Comparison of ENCODE assay signal across 8 mouse cellular contexts in the genomic region with DNA sequence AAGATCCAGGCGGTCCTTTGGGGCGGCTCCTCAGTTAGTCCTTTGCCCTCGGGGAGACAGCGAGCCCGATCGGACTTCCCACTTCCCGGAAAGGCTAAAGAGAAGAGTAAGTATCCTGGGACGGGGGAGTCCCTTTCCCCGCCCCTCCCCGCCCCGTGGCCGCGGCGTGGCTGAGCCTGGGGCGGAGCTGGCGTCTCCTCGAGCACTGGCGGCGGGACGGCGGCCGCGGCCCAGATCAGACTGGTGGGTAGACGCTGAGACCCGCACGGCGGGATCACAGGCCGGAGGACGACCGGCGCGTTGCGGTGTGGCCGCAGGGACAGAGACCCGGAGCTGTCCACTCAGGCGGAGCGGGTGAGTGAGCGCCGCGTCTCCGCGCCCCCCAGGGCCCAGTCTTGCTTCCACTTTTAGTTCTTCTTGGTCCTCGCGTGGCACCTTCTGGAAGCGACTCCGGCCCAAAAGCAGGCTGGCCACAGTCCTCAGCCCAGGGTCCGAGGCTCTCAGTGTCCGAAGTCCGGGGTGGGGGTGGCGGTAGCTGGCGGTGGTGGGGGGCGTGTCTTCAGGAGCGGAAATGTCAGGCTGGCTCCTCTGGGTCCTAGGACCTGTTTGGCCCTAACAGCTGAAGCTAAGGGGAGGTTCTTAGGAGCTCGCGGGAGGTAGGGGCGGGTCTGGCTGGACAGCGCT. TPM values are rescaled to one million over a fixed set of nuclear protein-coding genes. Genes with fewer than 3 reads are reported as not detected.
A peak's percentile ranks its signal among the peaks of the same experiment; 100 is the strongest.
DNase-seq lines count a peak whose midpoint lies in the region; ATAC-seq and TF ChIP-seq lines count a peak whose summit lies in the region.

A gene (plus strand): TSS at position 205 of the 684 bp plus-strand sequence.

- H3K9me3 ChIP-seq in heart, embryonic 11.5 days (replicated peaks; ENCODE audit: control insufficient read depth, low read length): no peaks in the 10 kb centered on the region
- H3K9me3 ChIP-seq in kidney, embryonic 15.5 days (replicated peaks): no peaks in the 10 kb centered on the region
- no peaks in the 10 kb centered on the region for H3K9me3 ChIP-seq in neural tube, embryonic 14.5 days (ENCODE audit: control insufficient read depth, low read length)

- DNase-seq in CD8-positive naive resting alpha-beta T cell, adult 2 months (ENCODE audit: low read depth in 2 of 2, low spot score in 2 of 2): peak; percentile 25 to 36
- peak; percentile 87 to 90 for DNase-seq in lung, adult 18-20 months

- H3K4me1 ChIP-seq in bone marrow macrophage, adult 2 months (ENCODE audit: control insufficient read depth, insufficient read depth, low read length): peaks cover 64% of the 10 kb centered on the region
- H3K4me1 ChIP-seq in heart, embryonic 11.5 days (ENCODE audit: control insufficient read depth, insufficient read depth, low read length): peaks cover 35% of the 10 kb centered on the region
- peaks cover 22% of the 10 kb centered on the region for H3K4me1 ChIP-seq in kidney, embryonic 15.5 days
- H3K4me1 ChIP-seq in neural tube, embryonic 14.5 days (ENCODE audit: control insufficient read depth, insufficient read depth, low read length): no peaks in the 10 kb centered on the region
- H3K4me1 ChIP-seq in testis, adult 2 months (ENCODE audit: control insufficient read depth, insufficient read depth, low read length): peaks cover 11% of the 10 kb centered on the region

- no peak for TF ChIP-seq CTCF in bone marrow macrophage, adult 2 months (IDR thresholded peaks at IDR 0.05; ENCODE audit: low read depth, low read length)
- no peak for TF ChIP-seq CTCF in testis, adult 2 months (IDR thresholded peaks at IDR 0.05; ENCODE audit: control insufficient read depth, insufficient read depth, insufficient replicate concordance, low read depth, low read length)

- under 1% methylated on average over 57 of the region's 57 CpGs for WGBS in heart, embryonic 11.5 days (ENCODE audit: insufficient replicate concordance)
- under 1% methylated on average over 57 of the region's 57 CpGs for WGBS in kidney, embryonic 15.5 days
- 1% methylated on average over 43 of the region's 57 CpGs for WGBS in neural tube, embryonic 14.5 days

- peak; percentile 88 for ATAC-seq in erythroblast, adult 5-6 weeks (replicated peaks; ENCODE audit: low FRiP score, poor library complexity, severe bottlenecking)
- peak; percentile 91 for ATAC-seq in heart, embryonic 11.5 days (replicated peaks; ENCODE audit: insufficient number of reproducible peaks, low FRiP score, low TSS enrichment)
- peak; percentile 97 for ATAC-seq in kidney, embryonic 15.5 days (replicated peaks; ENCODE audit: low FRiP score)
- peak; percentile 88 for ATAC-seq in neural tube, embryonic 14.5 days (ENCODE audit: low read depth)

- peak within 1 kb of the TSS; percentile 86 for H3K9ac ChIP-seq in heart, embryonic 11.5 days (ENCODE audit: low read depth, low read length)
- H3K9ac ChIP-seq in kidney, embryonic 15.5 days: peak within 1 kb of the TSS; percentile 78
- peak within 1 kb of the TSS; percentile 80 for H3K9ac ChIP-seq in neural tube, embryonic 14.5 days (replicated peaks; ENCODE audit: low read depth, low read length)

- TF ChIP-seq POLR2A in bone marrow macrophage, adult 2 months (IDR thresholded peaks at IDR 0.05; ENCODE audit: borderline replicate concordance, low read depth, low read length): no peak
- TF ChIP-seq POLR2A in testis, adult 2 months (IDR thresholded peaks at IDR 0.05; ENCODE audit: control insufficient read depth, low read depth, low read length): no peak

- H3K27me3 ChIP-seq in heart, embryonic 11.5 days (ENCODE audit: control insufficient read depth, insufficient read depth, low read length): no peaks in the 10 kb centered on the region; the same call in 1 of the 2 replicates
- no peaks in the 10 kb centered on the region for H3K27me3 ChIP-seq in kidney, embryonic 15.5 days
- no peaks in the 10 kb centered on the region for H3K27me3 ChIP-seq in neural tube, embryonic 14.5 days (ENCODE audit: control insufficient read depth, insufficient read depth, low read length)
- H3K27me3 ChIP-seq in testis, adult 2 months (ENCODE audit: control insufficient read depth, insufficient read depth, low read length): no peaks in the 10 kb centered on the region

- peak within 1 kb of the TSS; percentile 94 for H3K27ac ChIP-seq in bone marrow macrophage, adult 2 months (ENCODE audit: insufficient read depth, low read depth, low read length)
- H3K27ac ChIP-seq in heart, embryonic 11.5 days (ENCODE audit: low read depth, low read length): peak within 1 kb of the TSS; percentile 91
- peak within 1 kb of the TSS; percentile 96 for H3K27ac ChIP-seq in kidney, embryonic 15.5 days
- H3K27ac ChIP-seq in neural tube, embryonic 14.5 days (ENCODE audit: low read depth, low read length): peak within 1 kb of the TSS; percentile 69
- peak within 1 kb of the TSS; percentile 67 for H3K27ac ChIP-seq in testis, adult 2 months (ENCODE audit: control insufficient read depth, insufficient read depth, low read depth, low read length)

- peak within 1 kb of the TSS; percentile 93 for H3K4me3 ChIP-seq in bone marrow macrophage, adult 2 months (ENCODE audit: insufficient read depth, low read length)
- peak within 1 kb of the TSS; percentile 88 for H3K4me3 ChIP-seq in heart, embryonic 11.5 days (ENCODE audit: low read depth, low read length)
- H3K4me3 ChIP-seq in kidney, embryonic 15.5 days (replicated peaks): peak within 1 kb of the TSS; percentile 84
- H3K4me3 ChIP-seq in neural tube, embryonic 14.5 days (ENCODE audit: low read depth, low read length): peak within 1 kb of the TSS; percentile 79
- peak within 1 kb of the TSS; percentile 88 for H3K4me3 ChIP-seq in testis, adult 2 months (ENCODE audit: control insufficient read depth, low read depth, low read length)

- peak within 1 kb of the TSS; percentile 67 for H3K4me2 ChIP-seq in heart, embryonic 11.5 days
- peak within 1 kb of the TSS; percentile 78 for H3K4me2 ChIP-seq in kidney, embryonic 15.5 days
- H3K4me2 ChIP-seq in neural tube, embryonic 14.5 days (ENCODE audit: low read depth, low read length): peak within 1 kb of the TSS; percentile 78

- H3K36me3 ChIP-seq in heart, embryonic 11.5 days (ENCODE audit: control insufficient read depth, insufficient read depth, low read length): peaks cover 5% of the 10 kb centered on the region; the same call in 1 of the 2 replicates
- H3K36me3 ChIP-seq in kidney, embryonic 15.5 days: peaks cover 21% of the 10 kb centered on the region
- no peaks in the 10 kb centered on the region for H3K36me3 ChIP-seq in neural tube, embryonic 14.5 days (ENCODE audit: control insufficient read depth, insufficient read depth, low read length)
- no peaks in the 10 kb centered on the region for H3K36me3 ChIP-seq in testis, adult 2 months (ENCODE audit: control insufficient read depth, insufficient read depth, low read length)

RNA-seq across cellular contexts. Expression of the gene that starts here (rescaled TPM):
- 25.3 and 27.5 TPM in 2 replicates for polyA plus RNA-seq in bone marrow macrophage, adult 2 months (2012; ENCODE audit: insufficient read depth, insufficient read length, missing spikeins)
- 2.5 and 3.8 TPM in 2 replicates for total RNA-seq in erythroblast, adult 5-6 weeks (2015; ENCODE audit: low replicate concordance)
- 4.6 and 4.7 TPM in 2 replicates for total RNA-seq in erythroblast, adult 5-6 weeks (2017; ENCODE audit: low replicate concordance)
- 6.1 and 6.5 TPM in 2 replicates for polyA plus RNA-seq in heart, embryonic 11.5 days (2014; fragmentation: Nextera tagmentation; extraction: Ambion mirVana)
- polyA plus RNA-seq in kidney, embryonic 15.5 days (2015; fragmentation: Nextera tagmentation; extraction: Ambion mirVana): 12.4 and 14.6 TPM in 2 replicates
- 4.7 and 5.6 TPM in 2 replicates for polyA plus RNA-seq in neural tube, embryonic 14.5 days (2014; fragmentation: Nextera tagmentation; extraction: Ambion mirVana)
- 9.3 and 12.8 TPM in 2 replicates for polyA plus RNA-seq in testis, adult 2 months (2012; rRNA removed)

Comparison
In these comparisons a context has a peak if more than half of its experiments do, and no peak if none do; other contexts are left out.
1. Peak in every context shown above with its lines: DNase-seq, ATAC-seq, H3K4me3 ChIP-seq and H3K27ac ChIP-seq.